Mouse (Mus musculus): ENCODE measurements around the gene Zmym4.

DNA sequence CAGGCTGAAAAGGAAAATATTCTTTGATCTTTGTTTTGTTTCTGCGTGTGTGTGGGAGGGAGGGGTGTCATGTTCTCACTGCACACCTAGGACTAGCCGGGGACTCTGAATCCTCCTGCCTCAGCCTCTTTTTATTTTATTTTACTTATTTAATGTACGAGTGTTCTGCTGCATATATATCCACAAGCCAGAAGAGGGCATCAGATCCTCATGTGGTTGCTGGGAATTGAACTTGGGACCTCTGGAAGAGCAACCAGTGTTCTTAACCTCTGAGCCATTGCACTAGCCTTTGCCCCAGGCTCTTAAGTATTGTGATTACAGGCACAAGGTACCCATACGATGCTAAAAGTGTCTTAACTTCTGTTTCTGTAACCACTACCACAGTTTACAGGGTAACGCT lies 18.8 kb upstream of the Zmym4 start:
- TF ChIP-seq CTCF (conservative IDR thresholded peaks at IDR 0.05 in 1 of 2, IDR thresholded peaks at IDR 0.05 in 1 of 2; ENCODE audit: low read depth in 2 of 2, low read length in 2 of 2) (peak in 1 of 2 experiments; percentile 35; a peak in 2 of 4 replicates), MEF2A (IDR thresholded peaks at IDR 0.05; ENCODE audit: borderline replicate concordance, low read depth, low read length) (no peak), EP300 (IDR thresholded peaks at IDR 0.05; ENCODE audit: low read length) (no peak), E2F4 (IDR thresholded peaks at IDR 0.05; ENCODE audit: insufficient replicate concordance, low read depth, low read length) (no peak)

Measured in CH12.LX (cell line).